Mouse (Mus musculus): Measurements from ENCODE around the gene Klrb1b.
"Not testable (repeated sequence)": the region's sequence is repeated elsewhere in the genome, so short reads cannot be mapped to it uniquely, and the experiment has no call there.

The Klrb1b gene

GRCm38 (mm10) chr6:128799896-128800270 lies 26.2 kb downstream of the Klrb1b start:
- no peak for DNase-seq (ENCODE audit: low spot score)

GRCm38 (mm10) chr6:128799144-128799895 lies 26.8 kb downstream of the Klrb1b start:
- peak; percentile 64 for DNase-seq (ENCODE audit: low spot score)

- DNase-seq (ENCODE audit: low spot score) = peak; percentile 75
These were observed 27.4 kb downstream of the Klrb1b start for GRCm38 (mm10) chr6:128798772-128799143.

- no peak for DNase-seq (ENCODE audit: low spot score)
These were observed 28.0 kb downstream of the Klrb1b start for GRCm38 (mm10) chr6:128797936-128798771.

- no peak for DNase-seq (ENCODE audit: low spot score)
These were observed 28.8 kb downstream of the Klrb1b start for GRCm38 (mm10) chr6:128797185-128797905.

GRCm38 (mm10) chr6:128796321-128796955 lies 29.7 kb downstream of the Klrb1b start:
- no peak for DNase-seq (ENCODE audit: low spot score)

GRCm38 (mm10) chr6:128793734-128794133 lies 32.4 kb downstream of the Klrb1b start:
- DNase-seq (ENCODE audit: low spot score) = no peak

- not testable (repeated sequence) for DNase-seq (ENCODE audit: low spot score)
These were observed 35.6 kb downstream of the Klrb1b start for GRCm38 (mm10) chr6:128790491-128790994.

GRCm38 (mm10) chr6:128789115-128789514 lies 37.0 kb downstream of the Klrb1b start, which contains the start of gene Klrb1c:
Gene Klrb1c (minus strand): TSS chr6:128789215.
- no peak for DNase-seq (ENCODE audit: low spot score)

GRCm38 (mm10) chr6:128788517-128788916 lies 37.6 kb downstream of the Klrb1b start:
- no peak for DNase-seq (ENCODE audit: low spot score)

GRCm38 (mm10) chr6:128786396-128786795 lies 39.7 kb downstream of the Klrb1b start:
- DNase-seq (ENCODE audit: low spot score) = not testable (repeated sequence)

- no peak for DNase-seq (ENCODE audit: low spot score)
These were observed 56.5 kb downstream of the Klrb1b start for GRCm38 (mm10) chr6:128769481-128770253.

GRCm38 (mm10) chr6:128768047-128768446 lies 58.1 kb downstream of the Klrb1b start:
- no peak for DNase-seq (ENCODE audit: low spot score)

- not testable (repeated sequence) for DNase-seq (ENCODE audit: low spot score)
These were observed 59.5 kb downstream of the Klrb1b start for GRCm38 (mm10) chr6:128766486-128767254.

- no peak for DNase-seq (ENCODE audit: low spot score)
These were observed 60.9 kb downstream of the Klrb1b start for GRCm38 (mm10) chr6:128765211-128765610.

- no peak for DNase-seq (ENCODE audit: low spot score)
These were observed 61.5 kb downstream of the Klrb1b start for GRCm38 (mm10) chr6:128764598-128764997.

- DNase-seq (ENCODE audit: low spot score) = peak; percentile 96
These were observed 62.2 kb downstream of the Klrb1b start for GRCm38 (mm10) chr6:128763736-128764523.

Measured in adipocyte (in vitro differentiated cells).